Mouse (Mus musculus) megakaryocyte, embryonic 14.5 days (primary cell): ENCODE results near the gene Odf3l1.

Experiments used
- FLI1 ChIP-seq: IDR thresholded peaks from 2 replicates; pipeline ENCODE4 v1.6.1; 2012; ENCODE audit warnings: low read length, inconsistent platforms, mixed read lengths
- GATA1 ChIP-seq: IDR thresholded peaks from 3 replicates; pipeline ENCODE4 v1.6.1; 2012; ENCODE audit warnings: mixed read lengths, low read length, inconsistent platforms, borderline replicate concordance

DNA sequence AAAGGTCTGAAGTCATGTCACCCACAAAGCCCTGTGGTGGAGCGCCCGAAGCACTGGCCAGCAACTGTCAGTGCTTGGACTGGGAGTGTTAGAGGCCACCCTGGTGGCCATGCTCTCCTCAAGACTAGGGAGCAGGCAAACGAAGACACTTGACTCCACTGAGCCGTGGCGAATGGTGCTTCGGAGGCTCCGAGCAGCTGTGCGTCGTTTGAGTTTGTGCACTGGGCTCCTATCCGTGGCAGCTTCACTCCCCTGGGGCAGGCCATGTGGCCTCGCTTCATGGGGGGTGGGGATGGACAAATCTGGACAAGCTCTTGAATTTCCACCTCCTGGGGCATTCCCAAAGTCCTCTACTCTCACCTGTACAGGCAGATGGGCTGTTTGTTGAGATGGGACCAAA, 34.9 kb upstream of the Odf3l1 start:
- TF ChIP-seq GATA1 = no peak
- no peak for TF ChIP-seq FLI1
